Mouse (Mus musculus) liver, embryonic 13.5 days (tissue): Measurements from ENCODE around the gene Epb41l1. TPM values are rescaled to one million over a fixed set of nuclear protein-coding genes. Genes with fewer than 3 reads are reported as not detected.

Source experiments
- ATAC-seq: fragments of 200-750 bp; cut with Nextera tagmentation; 2 replicates; pipeline ENCODE4 v1.8.0; 2017; ENCODE audit warnings: low read depth, mild to moderate bottlenecking, moderate number of reproducible peaks, moderate library complexity
- DNase-seq: peaks from one replicate; pipeline ENCODE4 v3.0.0; 2022
- H3K27ac ChIP-seq: fragments of 300-500 bp; sonication (generic); 2 replicates; pipeline ENCODE4 v1.5.1; 2015; ENCODE audit warnings: moderate library complexity, mild to moderate bottlenecking, inconsistent platforms
- H3K27me3 ChIP-seq: fragments of 300-500 bp; sonication (generic); 2 replicates; pipeline ENCODE4 v1.6.1; 2015; ENCODE audit warnings: mild to moderate bottlenecking, inconsistent platforms
- H3K36me3 ChIP-seq: fragments of 300-500 bp; sonication (generic); 2 replicates; pipeline ENCODE4 v1.6.1; 2015; ENCODE audit warnings: mild to moderate bottlenecking, inconsistent platforms
- H3K4me1 ChIP-seq: fragments of 300-500 bp; sonication (generic); replicated peaks from 2 replicates; pipeline ENCODE4 v1.6.1; 2015; ENCODE audit warnings: inconsistent platforms
- H3K4me2 ChIP-seq: fragments of 300-500 bp; sonication (generic); 2 replicates; pipeline ENCODE4 v1.6.1; 2015; ENCODE audit warnings: inconsistent platforms, mild to moderate bottlenecking, moderate library complexity
- H3K4me3 ChIP-seq: fragments of 300-500 bp; sonication (generic); replicated peaks from 2 replicates; pipeline ENCODE4 v1.5.1; 2015; ENCODE audit warnings: mild to moderate bottlenecking, inconsistent platforms
- H3K9ac ChIP-seq: fragments of 300-500 bp; sonication (generic); 2 replicates; pipeline ENCODE4 v1.6.1; 2015; ENCODE audit warnings: mild to moderate bottlenecking, inconsistent platforms
- H3K9me3 ChIP-seq: fragments of 300-500 bp; sonication (generic); replicated peaks from 2 replicates; pipeline ENCODE4 v1.6.1; 2016; ENCODE audit warnings: inconsistent platforms
- WGBS: fragments of 180-500 bp; shearing (Covaris S2); methylation state at CpG from one replicate; pipeline ENCODE4 v1.1.7; 2015; ENCODE audit not compliant: insufficient replicate concordance; 5-methylcytosine and 5-hydroxymethylcytosine counted together
- polyA plus RNA-seq: library from polyadenylated mRNA; unstranded; fragments of >200 nt; fragmentation: Nextera tagmentation; extraction: Ambion mirVana; gene quantifications from 2 replicates; pipeline ENCODE4 v1.2.1, GENCODE M21; 2015

The Epb41l1 gene
- polyA plus RNA-seq, 1 experiment from 2014 or later, result 0.46 TPM

- Histone ChIP-seq H3K27me3 (0 out of 2 replicates have a peak, but pooled peaks cover 5% of the 10 kb centered on the region), H3K36me3 (peaks cover 4% of the 10 kb centered on the region; the same call in 1 of the 2 replicates), H3K4me1 (peaks cover 23% of the 10 kb centered on the region), H3K9me3 (no peaks in the 10 kb centered on the region), H3K27ac (no peak overlapping the region), H3K4me3 (no peak overlapping the region), H3K9ac (no peak overlapping the region), H3K4me2 (no peak overlapping the region)
- DNase-seq, result no peak
- ATAC-seq, result no peak
- 70% methylated on average over 9 of the region's 9 CpGs for WGBS
These were observed 25.9 kb downstream of the Epb41l1 start for GRCm38 (mm10) chr2:156446489-156447035.

- no peak overlapping the region for H3K9ac ChIP-seq
- H3K4me1 ChIP-seq, result peaks cover 12% of the 10 kb centered on the region; the same call in 1 of the 2 replicates
- H3K9me3 ChIP-seq, result no peaks in the 10 kb centered on the region
- ATAC-seq, result no peak
- no peak overlapping the region for H3K4me3 ChIP-seq
- WGBS, result 15% methylated on average over 10 of the region's 10 CpGs
- no peak for DNase-seq
- H3K36me3 ChIP-seq, result peaks cover 4% of the 10 kb centered on the region; the same call in 1 of the 2 replicates
- H3K4me2 ChIP-seq, result no peak overlapping the region
- H3K27me3 ChIP-seq, result 0 out of 2 replicates have a peak, but pooled peaks cover 5% of the 10 kb centered on the region
- H3K27ac ChIP-seq, result no peak overlapping the region
These were observed 26.9 kb downstream of the Epb41l1 start for GRCm38 (mm10) chr2:156447413-156448295.

- H3K4me3 ChIP-seq, result no peak overlapping the region
- no peak overlapping the region for H3K4me2 ChIP-seq
- H3K27ac ChIP-seq, result no peak overlapping the region
- DNase-seq (no peak), ATAC-seq (no peak)
- H3K36me3 ChIP-seq, result no peaks in the 10 kb centered on the region
- no peaks in the 10 kb centered on the region for H3K9me3 ChIP-seq
- H3K27me3 ChIP-seq, result 0 out of 2 replicates have a peak, but pooled peaks cover 5% of the 10 kb centered on the region
- 67% methylated on average over 13 of the region's 13 CpGs for WGBS
- no peak overlapping the region for H3K9ac ChIP-seq
- H3K4me1 ChIP-seq, result peaks cover 21% of the 10 kb centered on the region
These were observed 30.8 kb downstream of the Epb41l1 start for GRCm38 (mm10) chr2:156451225-156452148.

- H3K27ac ChIP-seq, result no peak overlapping the region
- H3K9me3 ChIP-seq, result no peaks in the 10 kb centered on the region
- H3K9ac ChIP-seq, result no peak overlapping the region
- WGBS, result 67% methylated on average over 7 of the region's 7 CpGs
- no peak overlapping the region for H3K4me3 ChIP-seq
- no peak for DNase-seq
- H3K27me3 ChIP-seq, result 0 out of 2 replicates have a peak, but pooled peaks cover 4% of the 10 kb centered on the region
- peaks cover 19% of the 10 kb centered on the region for H3K4me1 ChIP-seq
- H3K36me3 ChIP-seq, result no peaks in the 10 kb centered on the region
- no peak for ATAC-seq
- no peak overlapping the region for H3K4me2 ChIP-seq
These were observed 31.4 kb downstream of the Epb41l1 start for GRCm38 (mm10) chr2:156452149-156452536.

GRCm38 (mm10) chr2:156453822-156454221, 33.1 kb downstream of the Epb41l1 start:
- WGBS, result 65% methylated on average over 7 of the region's 7 CpGs
- Histone ChIP-seq H3K9me3 (no peaks in the 10 kb centered on the region), H3K9ac (no peak overlapping the region), H3K4me2 (no peak overlapping the region), H3K4me3 (no peak overlapping the region), H3K27me3 (no peaks in the 10 kb centered on the region), H3K36me3 (no peaks in the 10 kb centered on the region), H3K4me1 (peaks cover 14% of the 10 kb centered on the region), H3K27ac (no peak overlapping the region)
- DNase-seq (no peak), ATAC-seq (peak; percentile 66)

GRCm38 (mm10) chr2:156455508-156456108, 34.9 kb downstream of the Epb41l1 start:
- no peaks in the 10 kb centered on the region for H3K9me3 ChIP-seq
- H3K4me2 ChIP-seq, result no peak overlapping the region
- no peak overlapping the region for H3K9ac ChIP-seq
- ATAC-seq (no peak), DNase-seq (no peak)
- WGBS, result 75% methylated on average over 9 of the region's 9 CpGs
- no peaks in the 10 kb centered on the region for H3K27me3 ChIP-seq
- peaks cover 14% of the 10 kb centered on the region for H3K4me1 ChIP-seq
- no peak overlapping the region for H3K27ac ChIP-seq
- H3K4me3 ChIP-seq, result no peak overlapping the region
- no peaks in the 10 kb centered on the region for H3K36me3 ChIP-seq

- ATAC-seq (no peak), DNase-seq (no peak)
- Histone ChIP-seq H3K4me1 (peaks cover 14% of the 10 kb centered on the region), H3K4me2 (no peak overlapping the region), H3K27me3 (no peaks in the 10 kb centered on the region), H3K9me3 (no peaks in the 10 kb centered on the region), H3K4me3 (no peak overlapping the region), H3K36me3 (no peaks in the 10 kb centered on the region), H3K27ac (no peak overlapping the region), H3K9ac (no peak overlapping the region)
- 53% methylated on average over 14 of the region's 14 CpGs for WGBS
These were observed 36.0 kb downstream of the Epb41l1 start for GRCm38 (mm10) chr2:156456386-156457342.

- H3K27ac ChIP-seq, result no peak overlapping the region
- H3K4me1 ChIP-seq, result peaks cover 14% of the 10 kb centered on the region
- H3K9me3 ChIP-seq, result no peaks in the 10 kb centered on the region
- ATAC-seq, result no peak
- 59% methylated on average over 4 of the region's 4 CpGs for WGBS
- H3K27me3 ChIP-seq, result no peaks in the 10 kb centered on the region
- no peak overlapping the region for H3K9ac ChIP-seq
- H3K4me3 ChIP-seq, result no peak overlapping the region
- no peaks in the 10 kb centered on the region for H3K36me3 ChIP-seq
- DNase-seq, result no peak
- no peak overlapping the region for H3K4me2 ChIP-seq
These were observed 36.6 kb downstream of the Epb41l1 start for GRCm38 (mm10) chr2:156457343-156457717.

- WGBS, result 39% methylated on average over 14 of the region's 14 CpGs
- DNase-seq, result no peak
These were observed 39.8 kb downstream of the Epb41l1 start for GRCm38 (mm10) chr2:156460470-156460869.

More at GRCm38 (mm10) chr2:156460470-156460869, 39.8 kb downstream of the Epb41l1 start:
- no peak overlapping the region for H3K27ac ChIP-seq
- no peak overlapping the region for H3K4me3 ChIP-seq
- no peaks in the 10 kb centered on the region for H3K27me3 ChIP-seq
- no peaks in the 10 kb centered on the region for H3K36me3 ChIP-seq
- H3K4me1 ChIP-seq, result no peaks in the 10 kb centered on the region
- H3K9me3 ChIP-seq, result no peaks in the 10 kb centered on the region
- no peak overlapping the region for H3K9ac ChIP-seq
- no peak for ATAC-seq
- no peak overlapping the region for H3K4me2 ChIP-seq
